Mouse (Mus musculus) hindbrain, embryonic 11.5 days (tissue): ENCODE measurements at regions not wholly inside any gene's neighbourhood (a gene's known extent, or its start where the extent isn't known, plus 50 kb on each side); places are given as distances from the start of the nearest gene placed in this dataset.
"Not testable (repeated sequence)": the region's sequence is repeated elsewhere in the genome, so short reads cannot be mapped to it uniquely, and the experiment has no call there.

Source experiments
- ATAC-seq: fragments of 200-750 bp; cut with Nextera tagmentation; 2 replicates; pipeline ENCODE4 v1.8.0; 2017; ENCODE audit warnings: mild to moderate bottlenecking, moderate TSS enrichment, moderate library complexity; ENCODE audit not compliant: low FRiP score
- DNase-seq: peaks from one replicate; pipeline ENCODE4 v3.0.0-alpha.2; 2015; ENCODE audit warnings: low spot score
- H3K27ac ChIP-seq: fragments of 300-500 bp; sonication (generic); 2 replicates; pipeline ENCODE4 v1.5.1; 2014; ENCODE audit warnings: mild to moderate bottlenecking, low read depth, low read length
- H3K27me3 ChIP-seq: fragments of 300-500 bp; sonication (generic); 2 replicates; pipeline ENCODE4 v1.6.1; 2014; ENCODE audit warnings: mild to moderate bottlenecking, low read length, moderate library complexity, mixed read lengths; ENCODE audit not compliant: control insufficient read depth, insufficient read depth
- H3K36me3 ChIP-seq: fragments of 300-500 bp; sonication (generic); 2 replicates; pipeline ENCODE4 v1.6.1; 2014; ENCODE audit warnings: mild to moderate bottlenecking, low read length, moderate library complexity, mixed read lengths; ENCODE audit not compliant: control insufficient read depth, insufficient read depth
- H3K4me1 ChIP-seq: fragments of 300-500 bp; sonication (generic); replicated peaks from 2 replicates; pipeline ENCODE4 v1.6.1; 2014; ENCODE audit warnings: low read length, mixed read lengths; ENCODE audit not compliant: control insufficient read depth, insufficient read depth
- H3K4me2 ChIP-seq: fragments of 300-500 bp; sonication (generic); replicated peaks from 2 replicates; pipeline ENCODE4 v1.6.1; 2014; ENCODE audit warnings: mild to moderate bottlenecking, low read depth, low read length
- H3K4me3 ChIP-seq: fragments of 300-500 bp; sonication (generic); 2 replicates; pipeline ENCODE4 v1.5.1; 2014; ENCODE audit warnings: low read depth, low read length
- H3K9ac ChIP-seq: fragments of 300-500 bp; sonication (generic); 2 replicates; pipeline ENCODE4 v1.6.1; 2014; ENCODE audit warnings: low read depth, low read length
- H3K9me3 ChIP-seq: fragments of 300-500 bp; sonication (generic); 2 replicates; pipeline ENCODE4 v1.6.1; 2016; ENCODE audit warnings: low read length; ENCODE audit not compliant: control insufficient read depth
- WGBS: fragments of 180-500 bp; shearing (Covaris S2); extraction: QIAGEN DNeasy Blood & Tissue Kit; methylation state at CpG from one replicate; pipeline ENCODE4 v1.1.7; 2014; 5-methylcytosine and 5-hydroxymethylcytosine counted together

DNA sequence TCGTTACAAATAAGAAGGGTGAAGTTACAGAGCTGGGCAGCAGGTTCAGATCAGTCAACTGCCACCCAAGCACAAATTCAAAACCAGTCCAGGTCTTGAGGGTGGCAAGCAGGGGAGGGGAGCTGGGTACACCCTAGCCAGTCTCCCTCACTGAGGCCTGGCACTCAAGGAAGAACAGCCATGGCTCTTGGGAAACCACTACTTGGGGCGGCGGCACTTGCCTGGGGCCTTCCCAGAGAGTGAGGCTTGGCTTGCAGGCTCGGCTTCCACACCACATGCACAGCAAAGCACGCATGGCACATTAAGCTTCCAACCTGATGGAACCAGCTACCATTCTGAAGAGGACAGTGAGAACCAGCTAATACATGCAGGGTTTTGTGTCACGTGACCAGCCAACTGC, 127.9 kb upstream of the Pou3f3 start:
- WGBS, result 84% methylated on average over 6 of the region's 6 CpGs

DNA sequence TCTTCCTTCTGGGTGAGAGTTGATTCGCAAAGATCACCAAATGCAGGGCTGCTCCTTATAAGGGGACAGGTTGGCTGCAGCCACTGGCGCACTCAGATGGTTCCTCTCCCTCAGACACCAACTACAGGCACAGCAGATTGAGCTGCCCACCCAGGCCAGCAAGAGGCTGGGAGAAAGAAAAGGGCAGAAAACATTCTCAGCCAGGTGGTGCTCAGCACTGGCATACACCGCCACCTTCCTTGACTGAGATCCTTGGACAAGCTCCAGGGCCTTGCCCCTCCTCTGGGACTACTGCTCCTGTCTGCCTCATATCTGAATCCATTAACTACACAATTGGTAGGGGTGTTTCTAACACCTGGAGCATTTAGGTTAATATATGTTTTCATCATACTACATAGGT, 110.4 kb upstream of the Pou3f3 start:
- no peaks in the 10 kb centered on the region for H3K9me3 ChIP-seq
- no peaks in the 10 kb centered on the region for H3K4me1 ChIP-seq
- H3K27ac ChIP-seq, result no peak overlapping the region
- no peak overlapping the region for H3K4me3 ChIP-seq
- ATAC-seq (no peak), DNase-seq (no peak)
- no peaks in the 10 kb centered on the region for H3K27me3 ChIP-seq
- H3K9ac ChIP-seq, result no peak overlapping the region
- H3K4me2 ChIP-seq, result no peak overlapping the region
- no peaks in the 10 kb centered on the region for H3K36me3 ChIP-seq
- WGBS, result 96% methylated on average over 3 of the region's 3 CpGs

More for the DNA sequence above, 127.9 kb upstream of the Pou3f3 start:
- H3K4me2 ChIP-seq, result no peak overlapping the region
- no peaks in the 10 kb centered on the region for H3K9me3 ChIP-seq
- H3K36me3 ChIP-seq, result no peaks in the 10 kb centered on the region
- ATAC-seq (no peak), DNase-seq (no peak)
- H3K9ac ChIP-seq, result no peak overlapping the region
- H3K4me3 ChIP-seq, result no peak overlapping the region
- no peaks in the 10 kb centered on the region for H3K27me3 ChIP-seq
- H3K27ac ChIP-seq, result no peak overlapping the region
- no peaks in the 10 kb centered on the region for H3K4me1 ChIP-seq

- WGBS, result 47% methylated on average over 10 of the region's 10 CpGs
- H3K27ac ChIP-seq, result no peak overlapping the region
- no peak for DNase-seq
Measured at GRCm38 (mm10) chr1:42588499-42588898, 107.1 kb upstream of the Pou3f3 start.

DNA sequence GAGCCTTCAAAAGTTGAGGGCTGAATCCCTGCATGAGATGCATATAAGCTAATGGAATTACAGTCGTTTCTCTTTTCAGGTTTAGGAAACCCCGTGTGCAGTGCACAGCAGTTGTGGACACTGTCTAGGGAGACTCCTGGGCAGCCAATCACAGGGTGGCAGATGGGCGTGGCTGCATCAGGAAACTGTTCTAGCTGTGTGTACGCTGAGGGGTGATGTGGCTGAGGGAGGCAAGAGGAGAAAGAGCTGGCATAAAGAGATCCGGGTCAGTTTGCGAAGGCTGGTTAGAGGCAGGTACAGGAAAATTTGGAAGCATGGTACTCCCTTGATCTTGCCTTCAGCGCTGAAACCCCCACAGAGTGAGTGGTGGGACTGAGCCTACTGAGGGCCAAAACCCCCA, 106.1 kb upstream of the Pou3f3 start:
- Histone ChIP-seq H3K9me3 (no peaks in the 10 kb centered on the region), H3K36me3 (no peaks in the 10 kb centered on the region), H3K27ac (no peak overlapping the region), H3K4me1 (no peaks in the 10 kb centered on the region), H3K4me3 (no peak overlapping the region), H3K4me2 (no peak overlapping the region), H3K27me3 (no peaks in the 10 kb centered on the region), H3K9ac (no peak overlapping the region)
- 51% methylated on average over 7 of the region's 7 CpGs for WGBS
- ATAC-seq (no peak), DNase-seq (peak; percentile 13)

More at GRCm38 (mm10) chr1:42588499-42588898, 107.1 kb upstream of the Pou3f3 start:
- Histone ChIP-seq H3K36me3 (no peaks in the 10 kb centered on the region), H3K9ac (no peak overlapping the region), H3K4me3 (no peak overlapping the region), H3K4me1 (no peaks in the 10 kb centered on the region), H3K4me2 (no peak overlapping the region), H3K27me3 (no peaks in the 10 kb centered on the region), H3K9me3 (no peaks in the 10 kb centered on the region)
- ATAC-seq, result no peak

DNA sequence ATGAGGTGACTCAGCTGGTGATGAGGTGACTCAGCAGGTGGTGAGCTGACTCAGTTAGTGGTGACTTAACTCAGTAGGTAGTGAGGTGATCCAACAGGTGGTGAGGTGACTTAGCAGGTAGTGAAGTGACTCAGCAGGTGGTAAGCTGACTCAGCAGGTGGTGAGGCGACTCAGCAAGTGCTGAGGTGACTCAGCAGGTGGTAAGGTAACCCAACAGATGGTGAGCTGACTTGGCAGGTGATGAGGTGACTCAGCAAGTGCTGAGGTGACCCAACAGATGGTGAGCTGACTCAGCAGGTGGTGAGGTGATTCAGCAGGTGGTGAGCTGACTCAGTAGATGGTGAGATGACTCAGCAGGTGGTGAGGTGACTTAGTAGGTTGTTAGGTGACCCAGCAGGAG, 103.7 kb upstream of the Pou3f3 start:
- Histone ChIP-seq H3K4me1 (no peaks in the 10 kb centered on the region), H3K4me2 (no peak overlapping the region), H3K27me3 (no peaks in the 10 kb centered on the region), H3K27ac (no peak overlapping the region), H3K9ac (no peak overlapping the region), H3K36me3 (no peaks in the 10 kb centered on the region), H3K4me3 (no peak overlapping the region), H3K9me3 (no peaks in the 10 kb centered on the region)
- DNase-seq, result no peak
- no peak for ATAC-seq
- 71% methylated on average over 1 of the region's 1 CpGs for WGBS

DNA sequence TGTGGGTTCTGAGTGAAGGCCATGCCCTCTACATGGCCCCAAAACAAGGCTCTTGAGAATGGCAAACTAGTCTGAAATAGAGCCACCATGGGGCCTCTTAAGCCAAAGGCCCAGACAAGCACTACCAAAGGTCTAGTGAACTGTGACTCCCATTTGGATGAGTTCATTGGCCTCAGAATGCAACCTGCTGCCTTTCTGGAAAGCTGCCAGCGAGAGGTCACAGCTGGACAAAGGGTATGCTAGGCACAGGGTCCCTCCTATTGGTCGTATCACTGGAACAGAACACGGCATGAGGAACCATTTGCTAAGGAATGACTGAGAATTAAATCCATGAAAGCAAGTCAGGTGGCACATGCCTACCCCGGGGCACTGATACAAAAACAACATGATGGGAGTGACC, 98.5 kb upstream of the Pou3f3 start:
- H3K27me3 ChIP-seq, result no peaks in the 10 kb centered on the region
- ATAC-seq, result no peak
- 68% methylated on average over 4 of the region's 4 CpGs for WGBS

DNA sequence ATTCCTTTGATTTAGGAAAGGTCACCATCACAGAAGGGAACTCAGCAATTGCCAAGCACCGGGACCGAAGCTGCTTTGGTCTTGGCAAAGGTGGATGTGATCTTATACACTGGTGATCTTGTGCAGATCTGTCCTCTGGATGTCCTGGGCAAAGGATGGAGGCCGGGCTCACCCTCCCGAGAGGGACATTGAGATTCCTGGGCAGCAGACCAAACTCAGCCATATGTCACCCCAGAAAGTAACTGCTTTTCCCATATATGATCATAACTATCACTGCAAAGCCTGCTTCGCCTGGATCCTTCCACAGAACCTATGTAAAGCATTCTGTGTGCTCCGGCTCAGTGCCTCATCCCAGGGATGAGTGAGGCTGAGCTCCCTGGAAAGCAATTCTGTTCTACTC, 96.3 kb upstream of the Pou3f3 start:
- no peaks in the 10 kb centered on the region for H3K27me3 ChIP-seq
- no peaks in the 10 kb centered on the region for H3K9me3 ChIP-seq
- H3K9ac ChIP-seq, result no peak overlapping the region
- no peak overlapping the region for H3K4me2 ChIP-seq
- WGBS, result 90% methylated on average over 6 of the region's 6 CpGs
- H3K36me3 ChIP-seq, result no peaks in the 10 kb centered on the region
- no peaks in the 10 kb centered on the region for H3K4me1 ChIP-seq
- ATAC-seq (no peak), DNase-seq (no peak)
- H3K4me3 ChIP-seq, result no peak overlapping the region
- no peak overlapping the region for H3K27ac ChIP-seq

More for the DNA sequence above, 98.5 kb upstream of the Pou3f3 start:
- Histone ChIP-seq H3K9ac (no peak overlapping the region), H3K4me3 (no peak overlapping the region), H3K27ac (no peak overlapping the region), H3K36me3 (no peaks in the 10 kb centered on the region), H3K4me1 (no peaks in the 10 kb centered on the region), H3K4me2 (no peak overlapping the region), H3K9me3 (no peaks in the 10 kb centered on the region)
- DNase-seq, result no peak

DNA sequence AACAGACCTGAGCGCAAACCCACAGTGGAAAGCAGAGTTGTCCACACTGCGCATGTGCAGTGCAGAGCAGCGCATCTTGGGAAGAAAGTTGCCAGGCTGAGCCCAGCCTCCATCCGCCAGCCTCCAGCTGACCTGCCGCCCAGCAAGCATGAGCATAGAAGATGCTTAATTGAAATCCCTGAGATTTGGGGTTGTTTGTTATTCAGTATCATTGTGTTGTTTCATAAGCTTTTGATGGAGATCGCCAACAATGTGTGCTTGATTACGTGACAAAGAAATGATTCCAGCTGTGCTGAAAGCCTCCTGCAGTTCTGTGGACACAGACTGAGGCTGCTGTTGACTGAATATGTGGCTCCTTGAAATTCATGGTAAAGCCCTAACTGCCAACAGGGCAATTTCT, 89.3 kb upstream of the Pou3f3 start:
- Histone ChIP-seq H3K9me3 (no peaks in the 10 kb centered on the region), H3K27me3 (no peaks in the 10 kb centered on the region), H3K36me3 (no peaks in the 10 kb centered on the region), H3K9ac (no peak overlapping the region), H3K27ac (no peak overlapping the region), H3K4me1 (no peaks in the 10 kb centered on the region), H3K4me2 (no peak overlapping the region), H3K4me3 (no peak overlapping the region)
- ATAC-seq (no peak), DNase-seq (no peak)
- 74% methylated on average over 7 of the region's 7 CpGs for WGBS

- not testable (repeated sequence) for H3K4me1 ChIP-seq, H3K4me2 ChIP-seq, ATAC-seq, DNase-seq, H3K36me3 ChIP-seq, H3K9me3 ChIP-seq, H3K27ac ChIP-seq, H3K27me3 ChIP-seq, H3K9ac ChIP-seq, H3K4me3 ChIP-seq
- WGBS, result 91% methylated on average over 4 of the region's 4 CpGs
Measured at GRCm38 (mm10) chr1:42607466-42608043, 88.0 kb upstream of the Pou3f3 start.
